Mouse (Mus musculus) adrenal gland, adult 8-10 months (tissue): Measurements from ENCODE around the gene Plcg1. TPM values are rescaled to one million over a fixed set of nuclear protein-coding genes. Genes with fewer than 3 reads are reported as not detected.
A peak's percentile ranks its signal among the peaks of the same experiment; 100 is the strongest.

ENCODE experiments used
- DNase-seq: peaks from one replicate; pipeline ENCODE4 v3.0.0; 2022
- total RNA-seq, 4 experiments: library from RNA; stranded (reverse); gene quantifications; 2 replicates each; pipeline ENCODE4 v1.2.4; 2022

The Plcg1 gene
- total RNA-seq, 4 experiments from 2014 or later: 57.8 to 92.9 (median 81.0) TPM

DNA sequence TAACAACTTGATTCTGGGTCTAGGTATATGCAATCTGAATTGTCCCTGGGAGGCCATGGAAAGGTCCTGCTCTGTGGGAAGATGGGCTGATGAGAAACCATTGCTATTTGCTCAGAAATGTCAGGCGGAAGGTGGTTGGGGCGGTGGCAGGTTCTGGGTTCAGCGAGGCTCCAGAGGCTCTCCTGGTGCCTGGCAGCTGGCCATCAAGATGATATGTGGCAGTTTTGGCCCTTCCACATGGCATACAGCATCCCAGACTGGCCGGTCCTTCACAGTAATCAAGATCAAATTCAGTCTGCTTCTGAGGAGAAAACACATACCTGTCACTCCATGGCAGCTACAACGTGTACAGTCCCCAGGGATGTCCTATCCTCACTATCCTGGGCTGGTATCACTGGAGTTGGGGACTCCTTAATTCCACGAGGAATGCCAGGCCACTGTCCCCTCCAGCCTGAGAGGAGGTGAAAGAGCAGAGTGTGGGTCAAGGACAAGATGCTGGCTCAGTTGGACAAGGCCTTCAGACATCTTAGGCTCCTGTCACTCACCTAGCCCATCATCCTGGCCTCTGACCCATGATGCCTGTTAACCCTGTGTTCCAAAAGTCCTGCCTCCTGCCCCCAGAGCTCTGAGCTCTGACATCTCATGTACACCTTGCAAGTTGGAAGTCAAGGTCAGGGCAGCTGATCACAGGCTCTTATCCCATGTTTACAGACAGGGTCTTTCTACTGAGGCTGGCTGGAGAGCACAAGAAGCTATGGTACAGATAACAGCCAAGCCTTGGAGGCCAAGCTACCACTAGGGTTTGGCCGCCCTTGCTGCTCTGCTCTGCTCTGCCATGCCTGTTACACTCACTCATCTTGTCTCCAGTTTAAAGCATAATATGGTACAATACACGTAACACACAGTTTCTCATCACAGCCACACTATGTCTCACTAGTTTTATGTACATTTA lies 40.5 kb downstream of the Plcg1 start:
- DNase-seq: no peak

GRCm38 (mm10) chr2:160778034-160778433 lies 46.9 kb downstream of the Plcg1 start:
- DNase-seq: no peak

DNA sequence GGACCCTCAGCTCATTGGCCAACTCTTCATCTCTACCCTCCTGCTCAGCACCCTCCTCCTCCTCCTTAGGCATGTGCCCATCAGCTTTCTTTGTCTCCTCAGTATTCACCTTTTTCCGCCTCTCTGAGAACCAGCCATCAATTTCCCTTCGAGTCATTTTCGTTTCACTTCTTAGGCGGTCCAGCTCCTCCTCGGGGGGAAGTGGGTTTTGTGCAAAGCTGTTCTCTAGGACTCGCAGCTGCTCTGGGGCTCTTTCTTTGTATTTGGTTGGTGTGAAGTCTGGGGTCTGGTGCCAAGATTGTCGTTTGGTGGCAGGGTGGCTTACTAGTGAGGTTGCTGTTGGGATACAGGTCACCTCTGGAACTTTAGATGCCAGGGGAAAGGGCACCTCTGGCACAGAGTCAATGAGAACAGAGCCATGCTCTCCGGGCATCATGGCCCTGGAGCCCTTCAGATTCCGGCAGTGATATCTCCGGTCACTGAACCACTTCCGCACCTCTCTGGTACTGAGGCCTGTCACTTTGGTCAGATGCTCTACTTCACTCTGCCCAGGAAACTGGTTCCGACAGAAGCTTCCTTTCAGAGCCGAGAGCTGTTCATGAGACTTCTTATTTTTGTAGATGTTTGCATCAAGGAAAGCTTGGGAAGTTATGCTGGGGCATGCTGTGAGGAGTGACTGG lies 49.2 kb downstream of the Plcg1 start:
- no peak for DNase-seq

DNA sequence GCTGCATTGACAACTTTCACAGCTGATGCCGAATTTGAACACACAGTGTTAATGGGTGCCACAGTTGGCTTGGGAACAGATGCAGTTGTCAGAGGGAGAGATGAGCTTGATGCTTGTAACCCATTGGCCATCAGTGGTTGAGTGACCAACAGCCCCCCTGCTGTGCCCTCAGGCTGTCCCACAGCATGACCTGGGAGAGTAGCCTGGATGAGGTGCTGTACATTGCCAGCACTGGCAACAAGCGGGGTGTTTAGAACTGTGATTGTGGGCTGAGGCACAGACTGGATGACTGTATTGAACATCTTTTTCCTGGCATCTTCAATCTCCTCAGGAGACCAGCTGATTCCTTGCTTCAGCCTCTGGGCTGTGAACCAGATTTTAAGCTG lies 49.7 kb downstream of the Plcg1 start:
- no peak for DNase-seq

GRCm38 (mm10) chr2:160786333-160786732 lies 55.2 kb downstream of the Plcg1 start:
- no peak for DNase-seq

DNA sequence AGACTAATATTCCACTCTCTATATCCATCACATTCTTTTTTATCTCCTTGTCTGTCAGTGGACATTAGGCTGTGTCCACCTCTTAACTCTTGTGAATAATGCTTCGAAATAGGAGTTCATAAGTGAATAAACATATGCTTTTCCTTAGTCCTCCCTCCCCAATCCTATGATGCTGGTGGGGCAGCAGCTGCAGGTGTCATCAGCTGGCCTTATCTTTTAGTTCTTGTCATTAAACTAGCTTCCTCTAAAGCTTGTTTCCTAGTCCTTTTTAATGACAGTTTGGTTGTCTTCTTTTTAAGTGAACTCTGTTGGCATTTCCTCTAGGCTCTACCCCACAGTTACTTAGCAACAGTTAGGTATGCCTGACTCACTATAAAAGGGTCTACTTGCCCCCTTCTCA lies 57.9 kb downstream of the Plcg1 start:
- no peak for DNase-seq

- no peak for DNase-seq
Measured at GRCm38 (mm10) chr2:160789741-160790140, 58.6 kb downstream of the Plcg1 start.

- no peak for DNase-seq
Measured at GRCm38 (mm10) chr2:160793117-160793516, 62.0 kb downstream of the Plcg1 start.

DNA sequence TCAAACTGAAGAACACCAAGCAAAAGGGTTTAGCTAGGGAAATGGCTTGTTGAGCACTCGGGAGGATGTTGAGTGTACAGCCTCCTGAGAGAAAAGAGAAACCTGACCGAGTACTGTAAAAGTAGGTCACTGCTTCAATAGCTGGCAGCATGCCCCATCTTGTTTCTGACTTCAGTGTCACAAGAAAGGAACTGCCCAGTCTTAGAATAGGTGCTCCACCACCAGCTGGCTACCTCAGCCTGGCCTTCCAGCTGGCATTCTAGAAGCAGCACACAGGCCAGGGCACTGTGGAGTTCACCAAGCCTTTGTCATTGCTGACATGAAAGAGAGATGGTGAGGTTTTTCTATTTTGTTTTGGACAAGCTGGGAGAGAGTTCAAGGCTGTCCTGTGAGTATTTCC lies 65.9 kb downstream of the Plcg1 start:
- DNase-seq: peak; percentile 72

- no peak for DNase-seq
Measured at GRCm38 (mm10) chr2:160798206-160798605, 67.1 kb downstream of the Plcg1 start.

GRCm38 (mm10) chr2:160800967-160801366 lies 69.9 kb downstream of the Plcg1 start:
- no peak for DNase-seq

DNA sequence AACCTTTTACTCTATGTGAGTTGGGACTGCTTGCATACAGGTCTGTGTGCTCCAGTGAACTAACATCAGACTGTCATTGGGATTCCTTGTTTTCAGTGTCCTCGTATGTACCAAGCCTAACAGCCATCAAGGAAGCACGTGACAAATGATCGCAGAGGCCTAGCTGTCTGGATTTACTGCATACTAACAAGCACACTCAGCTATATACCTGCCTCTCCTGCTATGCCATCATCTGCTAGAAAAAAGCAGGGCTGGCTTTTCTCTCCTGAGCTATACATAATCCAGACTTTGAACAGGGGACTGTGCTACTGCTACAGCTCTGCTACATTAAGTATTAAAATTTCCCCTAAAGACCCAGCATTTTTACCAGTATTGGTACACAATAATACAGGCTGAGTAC lies 71.2 kb downstream of the Plcg1 start:
- DNase-seq: no peak

- no peak for DNase-seq
Measured at GRCm38 (mm10) chr2:160804794-160805527, 73.9 kb downstream of the Plcg1 start.

GRCm38 (mm10) chr2:160806091-160806521 lies 75.0 kb downstream of the Plcg1 start:
- DNase-seq: peak; percentile 46

DNA sequence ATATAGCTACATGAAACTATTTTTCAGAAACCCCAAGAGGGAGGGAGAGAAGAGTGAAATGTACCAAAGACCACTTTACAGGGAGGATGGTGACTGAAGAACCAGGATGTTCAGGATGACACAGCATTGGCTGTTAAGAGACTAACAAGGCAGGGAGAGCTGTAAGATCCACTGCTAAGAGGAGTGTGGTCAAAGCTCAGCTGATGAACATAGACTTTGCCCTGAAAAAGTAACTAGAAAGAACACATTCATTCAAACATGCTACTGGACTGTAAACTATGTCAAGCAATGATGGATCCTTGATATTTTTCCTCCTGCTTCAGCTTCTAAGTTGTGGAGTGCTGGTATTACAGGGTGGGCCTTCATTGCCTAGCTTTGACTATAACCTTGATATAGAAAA lies 79.3 kb downstream of the Plcg1 start:
- no peak for DNase-seq

DNA sequence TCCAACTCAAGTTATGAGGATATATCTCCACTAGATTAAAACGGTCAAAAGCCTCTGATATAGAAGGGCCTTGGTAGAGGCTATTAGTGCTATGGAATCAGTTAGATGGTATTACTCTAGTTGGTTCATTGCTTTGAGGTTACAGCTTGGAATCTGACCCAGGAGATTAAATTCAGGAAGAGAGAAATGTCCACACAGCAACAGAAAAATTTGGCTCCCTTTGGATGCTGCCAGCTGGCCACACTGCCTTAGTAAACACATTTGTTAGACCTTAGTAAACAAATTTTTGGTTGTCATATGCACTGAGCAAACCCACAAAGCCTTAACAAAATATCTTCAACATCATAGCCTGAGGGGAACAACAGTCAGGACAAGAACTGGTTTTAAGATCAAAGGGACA lies 79.7 kb downstream of the Plcg1 start:
- no peak for DNase-seq

Other genes with a start within 250 kb of the Plcg1 start
- gene Top1, start 85.4 kb upstream of the Plcg1 start, total RNA-seq: 10 to 100 TPM; 69.6 to 84.6 (median 76.7) TPM
- 10 to 100 TPM; 66.1 to 97.0 (median 75.6) TPM for gene Zhx3, start 141.7 kb downstream of the Plcg1 start, total RNA-seq
- 10 to 100 TPM; 39.0 to 84.3 (median 50.2) TPM for gene Lpin3, start 149.4 kb downstream of the Plcg1 start, total RNA-seq
- gene Emilin3, start 181.0 kb downstream of the Plcg1 start, total RNA-seq: not detected